Mouse (Mus musculus): ENCODE measurements around the gene Oosp3. TPM values are rescaled to one million over a fixed set of nuclear protein-coding genes. Genes with fewer than 3 reads are reported as not detected.

The Oosp3 gene
- total and polyA plus RNA-seq, 3 experiments, result not detected

Other genes starting within 250 kb of the Oosp3 start
- gene Ms4a6c, start 227.7 kb upstream of the Oosp3 start, total RNA-seq (2012; rRNA removed), result not detected in 2 replicates
- not detected for gene Ms4a6c, start 227.7 kb upstream of the Oosp3 start, polyA plus RNA-seq (2012; ENCODE audit: insufficient read depth in 1 of 2, insufficient read length in 2 of 2, low read depth in 1 of 2, low replicate concordance in 2 of 2, missing spikeins in 1 of 2)
- gene Gm8369, start 211.1 kb upstream of the Oosp3 start, total RNA-seq (2012; rRNA removed), result not detected in 2 replicates
- not detected for gene Gm8369, start 211.1 kb upstream of the Oosp3 start, polyA plus RNA-seq (2012; ENCODE audit: insufficient read depth in 1 of 2, insufficient read length in 2 of 2, low read depth in 1 of 2, low replicate concordance in 2 of 2, missing spikeins in 1 of 2)
- gene Ms4a6b, start 180.5 kb upstream of the Oosp3 start, total RNA-seq (2012; rRNA removed), result not detected in 2 replicates
- gene Ms4a6b, start 180.5 kb upstream of the Oosp3 start, polyA plus RNA-seq (2012; ENCODE audit: insufficient read depth in 1 of 2, insufficient read length in 2 of 2, low read depth in 1 of 2, low replicate concordance in 2 of 2, missing spikeins in 1 of 2), result not detected
- not detected in 2 replicates for gene Ms4a4d, start 160.3 kb upstream of the Oosp3 start, total RNA-seq (2012; rRNA removed)
- not detected for gene Ms4a4d, start 160.3 kb upstream of the Oosp3 start, polyA plus RNA-seq (2012; ENCODE audit: insufficient read depth in 1 of 2, insufficient read length in 2 of 2, low read depth in 1 of 2, low replicate concordance in 2 of 2, missing spikeins in 1 of 2)
- gene Ms4a6d, start 92.2 kb upstream of the Oosp3 start, total RNA-seq (2012; rRNA removed), result not detected in 2 replicates
- gene Ms4a6d, start 92.2 kb upstream of the Oosp3 start, polyA plus RNA-seq (2012; ENCODE audit: insufficient read depth in 1 of 2, insufficient read length in 2 of 2, low read depth in 1 of 2, low replicate concordance in 2 of 2, missing spikeins in 1 of 2), result not detected
- 1.5 and 3.1 TPM in 2 replicates for gene Ms4a2, start 73.3 kb upstream of the Oosp3 start, total RNA-seq (2012; rRNA removed)
- under 1 TPM in 1 of 2 experiments, not detected in 1; 0.32 TPM for gene Ms4a2, start 73.3 kb upstream of the Oosp3 start, polyA plus RNA-seq (2012; ENCODE audit: insufficient read depth in 1 of 2, insufficient read length in 2 of 2, low read depth in 1 of 2, low replicate concordance in 2 of 2, missing spikeins in 1 of 2)
- 0.88 and 1.0 TPM in 2 replicates for gene Ms4a3, start 56.2 kb upstream of the Oosp3 start, total RNA-seq (2012; rRNA removed)
- gene Ms4a3, start 56.2 kb upstream of the Oosp3 start, polyA plus RNA-seq (2012; ENCODE audit: insufficient read depth in 1 of 2, insufficient read length in 2 of 2, low read depth in 1 of 2, low replicate concordance in 2 of 2, missing spikeins in 1 of 2), result 1 to 10 TPM in 1 of 2 experiments, not detected in 1; 1.0 TPM
- gene Oosp2, start 36.5 kb upstream of the Oosp3 start, total RNA-seq (2012; rRNA removed), result not detected in 2 replicates
- not detected for gene Oosp2, start 36.5 kb upstream of the Oosp3 start, polyA plus RNA-seq (2012; ENCODE audit: insufficient read depth in 1 of 2, insufficient read length in 2 of 2, low read depth in 1 of 2, low replicate concordance in 2 of 2, missing spikeins in 1 of 2)
- gene Oosp1, start 5.9 kb upstream of the Oosp3 start, total RNA-seq (2012; rRNA removed), result not detected in 2 replicates
- gene Oosp1, start 5.9 kb upstream of the Oosp3 start, polyA plus RNA-seq (2012; ENCODE audit: insufficient read depth in 1 of 2, insufficient read length in 2 of 2, low read depth in 1 of 2, low replicate concordance in 2 of 2, missing spikeins in 1 of 2), result not detected
- gene Gif, start 50.5 kb downstream of the Oosp3 start, total RNA-seq (2012; rRNA removed), result not detected in 2 replicates
- gene Gif, start 50.5 kb downstream of the Oosp3 start, polyA plus RNA-seq (2012; ENCODE audit: insufficient read depth in 1 of 2, insufficient read length in 2 of 2, low read depth in 1 of 2, low replicate concordance in 2 of 2, missing spikeins in 1 of 2), result not detected
- gene Mrpl16, start 73.3 kb downstream of the Oosp3 start, total RNA-seq (2012; rRNA removed), result 58.3 and 59.6 TPM in 2 replicates
- gene Mrpl16, start 73.3 kb downstream of the Oosp3 start, polyA plus RNA-seq (2012; ENCODE audit: insufficient read depth in 1 of 2, insufficient read length in 2 of 2, low read depth in 1 of 2, low replicate concordance in 2 of 2, missing spikeins in 1 of 2), result 10 to 100 TPM in 1 of 2 experiments, not detected in 1; 46.8 TPM
- 0.33 and 0.73 TPM in 2 replicates for gene Stx3, start 122.3 kb downstream of the Oosp3 start, total RNA-seq (2012; rRNA removed)
- 1 to 10 TPM in 1 of 2 experiments, not detected in 1; 3.0 TPM for gene Stx3, start 122.3 kb downstream of the Oosp3 start, polyA plus RNA-seq (2012; ENCODE audit: insufficient read depth in 1 of 2, insufficient read length in 2 of 2, low read depth in 1 of 2, low replicate concordance in 2 of 2, missing spikeins in 1 of 2)
- not detected in 2 replicates for gene Olfr1417, start 142.2 kb downstream of the Oosp3 start, total RNA-seq (2012; rRNA removed)
- gene Olfr1417, start 142.2 kb downstream of the Oosp3 start, polyA plus RNA-seq (2012; ENCODE audit: insufficient read depth in 1 of 2, insufficient read length in 2 of 2, low read depth in 1 of 2, low replicate concordance in 2 of 2, missing spikeins in 1 of 2), result not detected
- gene Olfr1418, start 164.0 kb downstream of the Oosp3 start, total RNA-seq (2012; rRNA removed), result 0.03 TPM in 1 of 2 replicates, not detected in the other
- gene Olfr1418, start 164.0 kb downstream of the Oosp3 start, polyA plus RNA-seq (2012; ENCODE audit: insufficient read depth in 1 of 2, insufficient read length in 2 of 2, low read depth in 1 of 2, low replicate concordance in 2 of 2, missing spikeins in 1 of 2), result not detected
- gene Olfr1419, start 178.1 kb downstream of the Oosp3 start, total RNA-seq (2012; rRNA removed), result not detected in 2 replicates
- gene Olfr1419, start 178.1 kb downstream of the Oosp3 start, polyA plus RNA-seq (2012; ENCODE audit: insufficient read depth in 1 of 2, insufficient read length in 2 of 2, low read depth in 1 of 2, low replicate concordance in 2 of 2, missing spikeins in 1 of 2), result not detected
- gene Olfr1420, start 189.5 kb downstream of the Oosp3 start, total RNA-seq (2012; rRNA removed), result not detected in 2 replicates
- gene Olfr1420, start 189.5 kb downstream of the Oosp3 start, polyA plus RNA-seq (2012; ENCODE audit: insufficient read depth in 1 of 2, insufficient read length in 2 of 2, low read depth in 1 of 2, low replicate concordance in 2 of 2, missing spikeins in 1 of 2), result under 1 TPM in 1 of 2 experiments, not detected in 1; 0.03 TPM
- 5.4 and 6.1 TPM in 2 replicates for gene Patl1, start 215.3 kb downstream of the Oosp3 start, total RNA-seq (2012; rRNA removed)
- gene Patl1, start 215.3 kb downstream of the Oosp3 start, polyA plus RNA-seq (2012; ENCODE audit: insufficient read depth in 1 of 2, insufficient read length in 2 of 2, low read depth in 1 of 2, low replicate concordance in 2 of 2, missing spikeins in 1 of 2), result 10 to 100 TPM in 1 of 2 experiments, not detected in 1; 33.5 TPM

Measured in MEL (cell line).